Mouse (Mus musculus): ENCODE results near the gene Fem1a. TPM values are rescaled to one million over a fixed set of nuclear protein-coding genes. Genes with fewer than 3 reads are reported as not detected.

Fem1a gene
- polyA plus RNA-seq, 1 experiment = 22.9 TPM

DNA sequence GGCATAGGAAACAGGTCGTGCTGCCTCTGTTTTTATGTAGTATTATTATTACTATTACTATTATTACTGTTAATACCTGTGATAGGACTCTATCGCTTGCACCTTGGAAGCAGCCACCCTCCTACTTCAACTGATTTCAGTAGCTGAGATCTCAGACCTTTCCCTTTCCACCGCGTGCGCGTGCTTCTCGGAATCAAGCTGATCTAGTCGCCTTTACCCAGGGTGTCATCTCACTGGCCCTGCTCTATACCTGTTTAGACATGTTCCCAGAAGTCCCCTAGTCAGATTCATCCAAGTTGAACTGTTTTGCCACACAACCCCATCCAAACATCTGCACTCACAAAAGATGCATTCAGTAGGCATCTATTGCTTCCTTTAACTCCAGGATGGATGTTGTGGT is 23.2 kb upstream of the Fem1a start:
- 40% methylated on average over 8 of the region's 8 CpGs for WGBS
- Histone ChIP-seq H3K27ac (ENCODE audit: insufficient read depth, low read depth, low read length) (no peak overlapping the region), H3K27me3 (ENCODE audit: control insufficient read depth, insufficient read depth, low read length) (no peaks in the 10 kb centered on the region), H3K4me1 (ENCODE audit: control insufficient read depth, insufficient read depth, insufficient read length, low read length) (peaks cover 3% of the 10 kb centered on the region), H3K36me3 (ENCODE audit: control insufficient read depth, insufficient read depth, low read length) (no peaks in the 10 kb centered on the region), H3K4me3 (ENCODE audit: low read depth, low read length) (no peak overlapping the region)
- TF ChIP-seq CTCF (IDR thresholded peaks at IDR 0.05; ENCODE audit: extremely low read depth, insufficient read length, insufficient replicate concordance, low read depth, low read length) (no peak), POLR2A (IDR thresholded peaks at IDR 0.05; ENCODE audit: low read depth, low read length) (no peak)

DNA sequence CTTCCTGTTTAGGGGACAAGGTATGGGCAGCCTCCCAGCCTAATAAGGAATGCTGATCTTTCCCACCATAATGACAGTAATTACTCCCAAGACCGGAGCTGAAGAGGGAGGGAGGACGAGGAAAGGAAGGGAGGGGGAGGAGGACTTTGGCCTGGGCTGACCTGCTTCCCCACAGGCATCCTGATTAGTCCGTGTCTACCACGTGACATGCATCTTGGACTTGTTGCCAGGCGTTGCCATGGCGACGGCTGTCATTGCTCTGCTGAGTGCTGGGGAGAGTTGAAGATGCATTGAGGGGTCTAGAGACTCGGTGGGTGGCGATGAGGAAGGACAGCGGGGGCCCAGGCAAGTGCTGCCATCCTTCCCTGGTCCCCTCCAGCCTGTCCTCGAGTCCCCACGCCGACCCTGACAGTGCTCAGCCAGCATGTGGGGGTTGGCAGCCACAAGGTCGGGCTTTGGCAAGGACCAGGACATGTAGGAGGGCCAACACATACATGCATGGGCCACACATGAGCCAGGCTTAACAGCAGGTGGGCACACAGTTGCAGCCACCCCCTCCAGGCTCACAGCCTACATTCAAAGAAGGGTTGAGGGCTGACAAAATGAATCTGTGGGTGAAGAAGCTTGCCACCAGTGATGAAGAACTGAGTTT is 22.7 kb upstream of the Fem1a start:
- peaks cover 3% of the 10 kb centered on the region for H3K4me1 ChIP-seq (ENCODE audit: control insufficient read depth, insufficient read depth, insufficient read length, low read length)
- H3K27ac ChIP-seq (ENCODE audit: insufficient read depth, low read depth, low read length) = no peak overlapping the region
- H3K4me3 ChIP-seq (ENCODE audit: low read depth, low read length) = no peak overlapping the region
- WGBS = 5% methylated on average over 14 of the region's 14 CpGs
- no peaks in the 10 kb centered on the region for H3K36me3 ChIP-seq (ENCODE audit: control insufficient read depth, insufficient read depth, low read length)
- no peaks in the 10 kb centered on the region for H3K27me3 ChIP-seq (ENCODE audit: control insufficient read depth, insufficient read depth, low read length)
- TF ChIP-seq POLR2A (IDR thresholded peaks at IDR 0.05; ENCODE audit: low read depth, low read length) = no peak
- no peak for TF ChIP-seq CTCF (IDR thresholded peaks at IDR 0.05; ENCODE audit: extremely low read depth, insufficient read length, insufficient replicate concordance, low read depth, low read length)

DNA sequence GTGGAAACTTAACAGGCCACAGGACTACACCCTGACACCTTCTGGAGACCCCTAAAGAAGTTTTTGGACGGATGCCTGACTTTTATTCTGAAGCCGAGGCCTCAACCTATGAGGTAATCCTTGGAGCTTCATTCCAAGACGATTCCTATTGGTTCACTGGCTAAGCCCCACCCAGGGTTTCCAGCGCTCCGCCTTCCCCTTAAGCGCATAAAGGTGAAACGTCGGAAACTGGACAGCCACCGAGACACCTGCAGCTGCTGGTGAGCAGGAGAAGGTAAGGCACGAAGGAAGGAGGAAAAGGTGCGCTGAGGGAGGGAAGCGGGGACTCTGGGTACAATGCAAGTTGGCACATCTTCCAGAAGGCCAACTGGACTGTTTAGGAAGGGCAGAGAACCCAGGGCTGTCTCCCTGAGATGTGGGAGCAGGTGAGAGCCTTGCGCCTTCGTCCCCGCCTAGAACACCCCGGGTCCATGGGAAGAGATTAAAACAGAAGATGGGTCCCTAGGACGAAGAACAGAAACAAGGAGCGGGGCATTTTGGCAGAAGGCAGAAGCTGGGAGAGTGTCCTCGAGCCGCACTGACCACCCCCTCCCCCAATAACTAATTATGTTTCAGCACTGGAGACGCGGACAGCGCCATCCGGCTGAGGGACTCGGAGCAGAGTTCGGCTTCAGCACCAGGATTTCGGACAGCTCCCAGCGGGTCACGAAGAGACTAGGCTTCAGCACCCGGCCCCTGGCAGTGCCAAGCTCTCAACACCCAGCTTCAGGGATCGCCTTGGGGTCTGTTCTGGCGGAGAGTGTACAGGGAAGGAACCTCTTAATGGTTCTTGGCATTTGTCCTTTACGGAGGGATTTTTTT is 14.8 kb upstream of the Fem1a start:
- TF ChIP-seq POLR2A (IDR thresholded peaks at IDR 0.05; ENCODE audit: low read depth, low read length) = peak; percentile 26; the same call in 1 of the 2 replicates
- no peak for TF ChIP-seq CTCF (IDR thresholded peaks at IDR 0.05; ENCODE audit: extremely low read depth, insufficient read length, insufficient replicate concordance, low read depth, low read length)
- Histone ChIP-seq H3K36me3 (ENCODE audit: control insufficient read depth, insufficient read depth, low read length) (no peaks in the 10 kb centered on the region), H3K4me3 (ENCODE audit: low read depth, low read length) (no peak overlapping the region), H3K27me3 (ENCODE audit: control insufficient read depth, insufficient read depth, low read length) (no peaks in the 10 kb centered on the region), H3K4me1 (ENCODE audit: control insufficient read depth, insufficient read depth, insufficient read length, low read length) (no peaks in the 10 kb centered on the region), H3K27ac (ENCODE audit: insufficient read depth, low read depth, low read length) (no peak overlapping the region)
- WGBS = 3% methylated on average over 33 of the region's 33 CpGs

DNA sequence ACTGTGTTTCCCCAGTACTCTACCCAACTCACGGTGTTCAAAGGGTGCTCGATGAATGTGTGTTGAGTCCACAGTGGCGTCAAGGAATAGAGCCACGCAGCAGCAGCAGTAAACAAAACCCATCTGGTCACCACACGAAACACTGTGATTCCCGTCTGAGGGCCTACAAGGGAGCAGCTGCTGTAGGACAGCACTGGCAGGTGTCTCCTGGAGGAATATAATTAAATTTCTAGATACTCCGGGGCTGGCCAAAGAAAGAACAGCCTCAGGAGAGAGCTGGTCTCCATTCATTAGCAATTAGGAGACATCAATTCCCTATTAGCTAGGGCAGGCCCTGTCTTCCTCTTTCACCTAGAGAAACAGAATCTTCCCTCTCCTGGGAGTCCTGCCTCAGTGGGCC is 11.0 kb upstream of the Fem1a start:
- Histone ChIP-seq H3K27me3 (ENCODE audit: control insufficient read depth, insufficient read depth, low read length) (no peaks in the 10 kb centered on the region), H3K4me3 (ENCODE audit: low read depth, low read length) (no peak overlapping the region), H3K36me3 (ENCODE audit: control insufficient read depth, insufficient read depth, low read length) (no peaks in the 10 kb centered on the region), H3K4me1 (ENCODE audit: control insufficient read depth, insufficient read depth, insufficient read length, low read length) (no peaks in the 10 kb centered on the region), H3K27ac (ENCODE audit: insufficient read depth, low read depth, low read length) (no peak overlapping the region)
- WGBS = 61% methylated on average over 7 of the region's 7 CpGs
- TF ChIP-seq CTCF (IDR thresholded peaks at IDR 0.05; ENCODE audit: extremely low read depth, insufficient read length, insufficient replicate concordance, low read depth, low read length) (no peak), POLR2A (IDR thresholded peaks at IDR 0.05; ENCODE audit: low read depth, low read length) (no peak)

DNA sequence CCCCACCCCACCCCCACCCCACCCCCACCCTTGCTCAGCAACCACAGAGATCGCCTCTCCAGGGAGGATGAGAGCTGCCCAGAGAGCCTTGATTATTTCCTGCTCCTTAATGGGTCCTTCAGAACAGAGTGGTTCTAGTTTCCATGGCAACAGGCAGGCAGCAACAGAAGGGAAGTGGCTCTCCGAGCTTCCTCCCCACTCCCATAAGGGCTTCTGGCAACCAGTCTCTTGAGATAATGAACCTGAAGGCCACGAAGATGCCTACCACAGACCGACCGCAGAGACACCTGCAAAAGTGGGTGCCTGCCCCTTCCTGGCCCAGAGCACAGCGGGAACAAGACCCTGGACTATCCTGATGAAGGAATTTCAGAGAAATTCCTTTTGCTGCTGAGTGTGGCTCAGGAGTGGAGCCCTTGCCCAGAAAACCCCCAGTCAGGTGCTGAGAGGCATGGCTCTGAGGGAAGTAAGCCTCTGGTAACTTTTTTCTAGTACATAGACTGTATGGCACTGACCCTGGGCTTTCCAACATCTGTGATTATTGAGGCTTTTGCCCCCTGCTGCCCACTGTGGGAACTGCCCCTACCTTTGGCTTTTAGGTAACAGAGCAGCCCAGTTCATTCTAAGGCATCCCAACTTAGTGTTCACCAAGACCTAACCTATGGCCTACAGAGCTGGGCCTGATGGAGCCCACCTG is 5.3 kb upstream of the Fem1a start:
- TF ChIP-seq CTCF (IDR thresholded peaks at IDR 0.05; ENCODE audit: extremely low read depth, insufficient read length, insufficient replicate concordance, low read depth, low read length) = peak; percentile 69; the same call in 1 of the 2 replicates
- no peak for TF ChIP-seq POLR2A (IDR thresholded peaks at IDR 0.05; ENCODE audit: low read depth, low read length)
- Histone ChIP-seq H3K27ac (ENCODE audit: insufficient read depth, low read depth, low read length) (no peak overlapping the region), H3K4me1 (ENCODE audit: control insufficient read depth, insufficient read depth, insufficient read length, low read length) (peaks cover 2% of the 10 kb centered on the region; the same call in 1 of the 2 replicates), H3K4me3 (ENCODE audit: low read depth, low read length) (no peak overlapping the region), H3K36me3 (ENCODE audit: control insufficient read depth, insufficient read depth, low read length) (no peaks in the 10 kb centered on the region), H3K27me3 (ENCODE audit: control insufficient read depth, insufficient read depth, low read length) (no peaks in the 10 kb centered on the region)
- WGBS = 16% methylated on average over 6 of the region's 6 CpGs

DNA sequence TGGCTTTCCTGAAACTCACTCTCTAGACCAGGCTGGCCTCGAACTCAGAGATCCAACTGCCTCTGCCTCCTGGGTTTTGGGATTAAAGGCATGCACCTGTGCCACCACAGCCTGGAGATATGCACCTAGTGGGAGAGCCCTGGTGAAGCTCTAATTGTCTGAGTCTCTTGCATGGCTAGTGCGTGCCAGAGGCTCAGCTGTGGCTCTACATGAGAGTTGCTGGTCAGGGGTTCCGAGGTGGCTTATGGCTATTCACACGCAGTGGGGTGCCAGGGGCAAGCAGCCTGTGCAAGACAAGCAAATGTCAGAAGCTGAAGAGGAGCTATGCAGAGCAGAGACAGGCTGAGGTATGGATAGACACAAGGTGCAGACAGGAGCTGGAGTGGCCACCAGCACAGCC is 1.9 kb upstream of the Fem1a start:
- 84% methylated on average over 4 of the region's 4 CpGs for WGBS
- no peak overlapping the region for H3K4me3 ChIP-seq (ENCODE audit: low read depth, low read length)

DNA sequence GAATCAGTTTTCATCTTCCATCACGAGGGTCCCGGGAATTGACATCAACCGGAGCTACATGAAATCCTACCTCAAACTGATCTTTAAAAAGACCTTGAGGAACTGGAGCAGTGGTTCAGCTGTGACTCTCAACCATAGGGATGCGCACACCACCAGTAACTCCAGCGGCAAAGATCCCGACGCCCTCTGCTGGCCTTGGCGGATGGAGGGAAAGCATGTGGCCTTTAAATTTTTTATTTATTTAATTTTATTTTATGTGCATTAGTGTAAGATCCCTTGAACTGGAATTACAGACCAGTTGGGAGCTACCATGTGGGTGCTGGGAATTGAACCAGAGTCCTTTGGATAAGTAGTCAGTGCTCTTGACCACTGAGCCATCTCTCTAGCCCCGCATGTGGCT is 1.2 kb upstream of the Fem1a start:
- Histone ChIP-seq H3K27ac (ENCODE audit: insufficient read depth, low read depth, low read length) (no peak overlapping the region), H3K4me3 (ENCODE audit: low read depth, low read length) (no peak overlapping the region), H3K27me3 (ENCODE audit: control insufficient read depth, insufficient read depth, low read length) (no peaks in the 10 kb centered on the region), H3K4me1 (ENCODE audit: control insufficient read depth, insufficient read depth, insufficient read length, low read length) (peaks cover 19% of the 10 kb centered on the region), H3K36me3 (ENCODE audit: control insufficient read depth, insufficient read depth, low read length) (peaks cover 18% of the 10 kb centered on the region)
- 20% methylated on average over 9 of the region's 9 CpGs for WGBS
- TF ChIP-seq CTCF (IDR thresholded peaks at IDR 0.05; ENCODE audit: extremely low read depth, insufficient read length, insufficient replicate concordance, low read depth, low read length) (no peak), POLR2A (IDR thresholded peaks at IDR 0.05; ENCODE audit: low read depth, low read length) (no peak)

More for the DNA sequence above, 1.9 kb upstream of the Fem1a start:
- H3K27ac ChIP-seq (ENCODE audit: insufficient read depth, low read depth, low read length) = no peak overlapping the region
- H3K4me1 ChIP-seq (ENCODE audit: control insufficient read depth, insufficient read depth, insufficient read length, low read length) = peaks cover 17% of the 10 kb centered on the region
- no peaks in the 10 kb centered on the region for H3K27me3 ChIP-seq (ENCODE audit: control insufficient read depth, insufficient read depth, low read length)
- H3K36me3 ChIP-seq (ENCODE audit: control insufficient read depth, insufficient read depth, low read length) = peaks cover 10% of the 10 kb centered on the region
- TF ChIP-seq CTCF (IDR thresholded peaks at IDR 0.05; ENCODE audit: extremely low read depth, insufficient read length, insufficient replicate concordance, low read depth, low read length) = no peak
- TF ChIP-seq POLR2A (IDR thresholded peaks at IDR 0.05; ENCODE audit: low read depth, low read length) = no peak
